Mouse (Mus musculus) midbrain, embryonic 15.5 days (tissue): ENCODE results near the gene Krt42. TPM values are rescaled to one million over a fixed set of nuclear protein-coding genes. Genes with fewer than 3 reads are reported as not detected.

ENCODE experiments used
- ATAC-seq: fragments of 200-750 bp; cut with Nextera tagmentation; replicated peaks from 2 replicates; pipeline ENCODE4 v1.8.0; 2017; ENCODE audit warnings: moderate TSS enrichment
- H3K27ac ChIP-seq: fragments of 300-500 bp; sonication (generic); 2 replicates; pipeline ENCODE4 v1.5.1; 2015; ENCODE audit warnings: mild to moderate bottlenecking, inconsistent platforms
- H3K27me3 ChIP-seq: fragments of 300-500 bp; sonication (generic); replicated peaks from 2 replicates; pipeline ENCODE4 v1.6.1; 2015; ENCODE audit warnings: inconsistent platforms
- H3K36me3 ChIP-seq: fragments of 300-500 bp; sonication (generic); replicated peaks from 2 replicates; pipeline ENCODE4 v1.6.1; 2015; ENCODE audit warnings: inconsistent platforms
- H3K4me1 ChIP-seq: fragments of 300-500 bp; sonication (generic); 2 replicates; pipeline ENCODE4 v1.6.1; 2015; ENCODE audit warnings: inconsistent platforms
- H3K4me2 ChIP-seq: fragments of 300-500 bp; sonication (generic); 2 replicates; pipeline ENCODE4 v1.6.1; 2015; ENCODE audit warnings: inconsistent platforms, mild to moderate bottlenecking, moderate library complexity
- H3K4me3 ChIP-seq: fragments of 300-500 bp; sonication (generic); 2 replicates; pipeline ENCODE4 v1.5.1; 2015; ENCODE audit warnings: mild to moderate bottlenecking, inconsistent platforms
- H3K9ac ChIP-seq: fragments of 300-500 bp; sonication (generic); 2 replicates; pipeline ENCODE4 v1.6.1; 2015; ENCODE audit warnings: mild to moderate bottlenecking, inconsistent platforms
- H3K9me3 ChIP-seq: fragments of 300-500 bp; sonication (generic); 2 replicates; pipeline ENCODE4 v1.6.1; 2016; ENCODE audit warnings: inconsistent platforms
- WGBS: fragments of 180-500 bp; shearing (Covaris S2); methylation state at CpG from one replicate; pipeline ENCODE4 v1.1.7; 2015; ENCODE audit warnings: mixed read lengths; 5-methylcytosine and 5-hydroxymethylcytosine counted together
- polyA plus RNA-seq: library from polyadenylated mRNA; unstranded; fragments of >200 nt; fragmentation: Nextera tagmentation; extraction: Ambion mirVana; gene quantifications from 2 replicates; pipeline ENCODE4 v1.2.1, GENCODE M21; 2015

Gene Krt42
- polyA plus RNA-seq, 1 experiment from 2014 or later: not detected

DNA sequence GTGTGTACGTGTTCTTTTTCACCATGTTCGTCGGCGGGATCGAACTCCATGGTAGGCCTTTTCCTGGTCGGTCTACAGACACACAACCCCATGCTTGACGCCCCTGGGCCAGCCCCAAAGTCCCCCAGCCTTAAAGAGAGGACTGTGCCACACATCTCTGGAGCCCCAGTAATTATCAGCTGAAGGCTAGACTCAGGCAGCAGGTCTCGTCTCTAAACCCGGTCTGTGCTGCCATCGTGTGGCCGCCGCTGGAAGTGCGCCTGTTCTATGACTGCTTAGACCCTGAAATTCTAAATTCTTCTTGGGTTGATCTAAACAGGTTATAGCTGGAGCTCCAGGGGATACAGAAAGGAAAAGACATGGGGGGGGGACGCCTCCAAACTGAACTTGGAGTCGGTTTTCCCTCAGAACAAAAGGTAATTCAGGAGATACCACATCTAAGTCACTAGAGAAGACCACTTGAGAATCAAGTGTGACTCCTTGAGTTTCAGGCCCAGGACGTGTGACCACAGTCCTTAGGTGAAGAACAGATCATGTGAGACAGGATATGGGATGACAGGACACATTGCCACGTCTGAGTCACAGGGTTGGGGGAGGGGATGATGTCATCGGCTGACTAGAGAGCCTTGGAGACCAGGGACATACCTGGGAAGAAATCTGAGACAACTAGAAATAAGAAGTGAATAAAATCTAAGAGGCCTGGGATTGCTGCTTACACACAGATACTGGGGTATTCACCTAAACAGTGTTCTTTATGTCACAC lies 28.8 kb upstream of the Krt42 start:
- 0 out of 2 replicates have a peak overlapping the region, but pooled peaks have one; percentile 21 for H3K4me3 ChIP-seq
- peak; percentile 76 for ATAC-seq
- H3K36me3 ChIP-seq: no peaks in the 10 kb centered on the region
- no peak overlapping the region for H3K9ac ChIP-seq
- no peaks in the 10 kb centered on the region for H3K9me3 ChIP-seq
- no peaks in the 10 kb centered on the region for H3K27me3 ChIP-seq
- H3K4me2 ChIP-seq: peak overlapping the region; percentile 42
- no peak overlapping the region for H3K27ac ChIP-seq
- peaks cover 4% of the 10 kb centered on the region for H3K4me1 ChIP-seq
- 19% methylated on average over 18 of the region's 18 CpGs for WGBS

DNA sequence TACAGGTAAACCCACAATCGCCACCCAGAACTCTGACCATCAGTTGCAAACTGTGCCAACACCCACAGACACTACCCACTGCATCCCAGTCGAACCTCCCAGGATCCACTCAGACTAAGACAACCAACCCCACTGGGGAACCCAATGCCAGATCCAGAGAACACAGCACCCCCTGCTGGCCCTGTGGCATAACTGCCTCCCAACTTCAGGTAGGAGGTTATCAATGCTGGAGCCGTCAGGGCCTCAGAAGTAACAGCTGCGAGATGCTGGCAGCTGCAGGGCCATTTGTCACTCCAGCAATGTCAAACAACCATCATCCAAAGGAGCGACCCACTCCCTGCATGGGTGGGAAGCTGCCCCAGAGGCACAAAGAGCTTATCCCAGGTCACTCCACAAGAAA lies 28.1 kb upstream of the Krt42 start:
- H3K4me2 ChIP-seq: peak overlapping the region; percentile 42
- peaks cover 4% of the 10 kb centered on the region for H3K4me1 ChIP-seq
- H3K9me3 ChIP-seq: no peaks in the 10 kb centered on the region
- no peak overlapping the region for H3K27ac ChIP-seq
- ATAC-seq: no peak
- 47% methylated on average over 5 of the region's 5 CpGs for WGBS
- no peaks in the 10 kb centered on the region for H3K36me3 ChIP-seq
- H3K9ac ChIP-seq: no peak overlapping the region
- H3K27me3 ChIP-seq: no peaks in the 10 kb centered on the region
- H3K4me3 ChIP-seq: 0 out of 2 replicates have a peak overlapping the region, but pooled peaks have one; percentile 21

DNA sequence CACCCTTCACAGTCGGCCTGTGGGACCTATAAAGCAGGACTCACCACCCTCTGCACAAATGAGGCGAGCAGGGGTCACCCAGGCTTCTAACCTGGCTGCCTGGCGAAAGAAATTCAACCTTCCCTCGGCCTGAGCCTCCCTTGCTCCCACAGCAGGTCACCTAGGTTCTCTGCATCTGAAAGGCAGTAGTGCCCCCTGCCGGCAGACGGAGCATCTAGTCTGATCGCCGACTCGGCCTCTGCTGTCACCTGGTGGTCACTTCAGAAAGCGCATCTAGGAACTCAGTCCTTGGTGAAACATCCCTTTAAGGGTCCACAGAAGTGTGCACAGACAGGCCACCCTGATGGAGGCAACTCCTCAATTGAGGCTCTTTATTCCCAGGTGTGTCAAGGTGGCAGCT lies 25.6 kb upstream of the Krt42 start:
- peak; percentile 10; the same call in 1 of the 2 replicates for ATAC-seq
- H3K27me3 ChIP-seq: no peaks in the 10 kb centered on the region
- H3K9me3 ChIP-seq: no peaks in the 10 kb centered on the region
- WGBS: 1% methylated on average over 10 of the region's 10 CpGs
- no peak overlapping the region for H3K4me3 ChIP-seq
- no peak overlapping the region for H3K9ac ChIP-seq
- H3K4me1 ChIP-seq: peaks cover 4% of the 10 kb centered on the region
- H3K4me2 ChIP-seq: peak overlapping the region; percentile 17
- no peaks in the 10 kb centered on the region for H3K36me3 ChIP-seq
- H3K27ac ChIP-seq: no peak overlapping the region

DNA sequence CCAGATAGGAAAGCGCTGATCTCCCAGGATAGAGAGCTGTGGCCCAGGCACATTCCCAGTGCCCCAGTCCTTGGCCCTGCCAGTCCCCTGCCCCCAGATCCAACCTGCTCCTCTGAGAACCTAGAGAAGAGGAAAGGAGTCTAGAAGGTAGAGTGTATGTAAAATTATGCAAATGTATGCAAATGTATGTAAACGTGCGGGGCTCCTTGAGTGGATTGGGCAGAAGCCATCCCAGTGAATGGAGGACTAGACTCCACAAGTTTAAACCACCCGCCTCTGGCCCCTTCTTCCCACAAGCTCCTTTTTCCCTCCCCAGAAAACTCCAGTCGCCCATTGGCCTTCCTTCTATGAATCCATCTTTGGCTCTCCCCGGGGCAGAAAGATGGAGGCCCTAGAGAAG lies 23.2 kb upstream of the Krt42 start:
- no peak for ATAC-seq
- Histone ChIP-seq H3K9me3 (no peaks in the 10 kb centered on the region), H3K4me2 (no peak overlapping the region)

DNA sequence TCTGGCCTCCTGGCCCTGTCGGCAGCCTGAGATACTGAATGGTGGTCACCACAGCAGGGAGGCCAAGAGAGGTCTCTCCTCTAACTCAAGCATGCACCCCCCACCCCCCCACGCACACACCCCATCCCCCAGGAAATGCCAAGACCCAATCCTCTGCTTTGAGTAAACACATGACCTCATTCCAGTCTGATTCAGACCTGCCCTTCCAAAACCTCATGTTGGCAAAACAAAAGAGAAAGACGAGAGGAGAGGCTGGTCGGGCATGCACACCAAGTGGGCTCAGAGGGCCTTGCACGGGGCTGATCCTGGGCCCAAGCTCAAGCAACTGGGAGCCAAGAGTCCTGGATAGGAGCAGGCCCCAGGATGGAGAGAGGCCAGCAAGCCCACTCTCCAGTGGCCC lies 20.6 kb upstream of the Krt42 start:
- Histone ChIP-seq H3K36me3 (no peaks in the 10 kb centered on the region), H3K9ac (no peak overlapping the region), H3K27ac (no peak overlapping the region), H3K4me2 (no peak overlapping the region), H3K4me1 (no peaks in the 10 kb centered on the region), H3K4me3 (no peak overlapping the region), H3K9me3 (no peaks in the 10 kb centered on the region), H3K27me3 (no peaks in the 10 kb centered on the region)
- ATAC-seq: no peak
- WGBS: 40% methylated on average over 5 of the region's 5 CpGs

More for the DNA sequence above, 23.2 kb upstream of the Krt42 start:
- H3K4me1 ChIP-seq: peaks cover under 1% of the 10 kb centered on the region
- no peak overlapping the region for H3K4me3 ChIP-seq
- no peaks in the 10 kb centered on the region for H3K27me3 ChIP-seq
- no peak overlapping the region for H3K27ac ChIP-seq
- H3K36me3 ChIP-seq: no peaks in the 10 kb centered on the region
- 41% methylated on average over 6 of the region's 6 CpGs for WGBS
- no peak overlapping the region for H3K9ac ChIP-seq

DNA sequence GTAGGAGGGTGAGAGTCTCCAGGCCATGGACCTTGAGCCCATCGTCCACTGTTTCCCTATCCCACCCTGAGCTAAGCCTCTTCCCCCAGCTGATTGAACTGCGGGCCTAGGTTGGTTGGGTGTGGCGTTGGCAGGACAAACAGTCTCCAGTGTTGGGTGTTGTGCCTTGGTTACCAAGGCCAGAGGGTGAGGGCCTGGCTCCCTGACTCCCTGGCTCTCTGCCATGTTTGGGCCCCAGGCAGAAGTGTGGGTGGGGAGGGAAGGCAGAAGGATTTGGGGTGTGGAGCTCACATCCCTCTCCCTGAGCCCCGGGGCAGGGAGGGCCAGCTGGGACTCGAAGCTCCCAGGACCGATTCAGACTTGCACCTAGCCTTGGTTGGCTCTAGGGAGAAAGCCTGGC lies 19.3 kb upstream of the Krt42 start:
- H3K9ac ChIP-seq: no peak overlapping the region
- no peak overlapping the region for H3K4me2 ChIP-seq
- ATAC-seq: no peak
- H3K36me3 ChIP-seq: no peaks in the 10 kb centered on the region
- no peak overlapping the region for H3K27ac ChIP-seq
- H3K9me3 ChIP-seq: no peaks in the 10 kb centered on the region
- H3K4me3 ChIP-seq: no peak overlapping the region
- no peaks in the 10 kb centered on the region for H3K27me3 ChIP-seq
- 89% methylated on average over 6 of the region's 6 CpGs for WGBS
- no peaks in the 10 kb centered on the region for H3K4me1 ChIP-seq

DNA sequence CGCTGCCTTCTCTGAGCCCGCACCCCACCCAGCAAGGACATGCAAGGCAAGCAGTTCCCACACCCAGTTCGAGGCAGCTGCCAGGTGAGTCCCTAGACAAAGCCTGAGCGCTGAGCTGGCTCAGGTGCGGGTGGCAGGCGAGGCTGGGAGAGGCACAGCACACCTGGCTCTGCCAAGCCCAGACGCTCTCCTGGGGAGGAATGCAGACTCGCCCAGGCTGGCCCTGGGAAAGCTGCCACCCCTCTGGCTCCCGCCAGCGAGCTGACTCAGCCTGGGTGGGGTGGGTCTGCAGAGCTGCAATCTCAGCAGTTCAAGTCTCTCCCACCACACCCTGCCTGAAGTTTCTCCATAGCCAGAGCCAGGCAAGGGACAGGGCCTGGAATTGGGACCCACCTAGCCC lies 17.4 kb upstream of the Krt42 start:
- no peaks in the 10 kb centered on the region for H3K27me3 ChIP-seq
- no peak for ATAC-seq
- no peaks in the 10 kb centered on the region for H3K36me3 ChIP-seq
- no peak overlapping the region for H3K9ac ChIP-seq
- no peak overlapping the region for H3K27ac ChIP-seq
- no peaks in the 10 kb centered on the region for H3K4me1 ChIP-seq
- 41% methylated on average over 10 of the region's 10 CpGs for WGBS
- no peak overlapping the region for H3K4me3 ChIP-seq
- no peak overlapping the region for H3K4me2 ChIP-seq
- no peaks in the 10 kb centered on the region for H3K9me3 ChIP-seq

DNA sequence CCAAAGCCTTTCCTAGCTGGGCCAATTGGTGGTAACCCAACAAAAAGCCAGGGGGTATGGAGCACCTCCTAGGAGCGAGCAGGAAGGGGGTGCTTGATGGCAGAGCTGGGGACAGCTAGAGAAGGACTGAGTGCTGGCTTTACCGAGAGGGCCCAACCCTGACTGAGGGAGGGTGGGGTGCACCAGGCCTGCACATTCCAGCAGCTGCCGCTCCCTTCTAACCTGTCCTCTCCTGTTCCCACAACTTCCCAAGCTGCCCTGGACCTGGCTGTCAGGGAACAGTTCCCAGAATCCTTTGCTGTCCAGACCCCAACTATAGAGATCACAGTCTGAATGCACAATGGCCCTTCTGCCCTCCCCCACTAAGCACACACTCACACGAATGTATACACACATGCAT lies 15.3 kb upstream of the Krt42 start:
- Histone ChIP-seq H3K9ac (no peak overlapping the region), H3K4me3 (no peak overlapping the region), H3K36me3 (no peaks in the 10 kb centered on the region), H3K4me2 (no peak overlapping the region), H3K27me3 (no peaks in the 10 kb centered on the region), H3K9me3 (no peaks in the 10 kb centered on the region), H3K27ac (no peak overlapping the region), H3K4me1 (peaks cover 2% of the 10 kb centered on the region; the same call in 1 of the 2 replicates)
- no peak for ATAC-seq
- 82% methylated on average over 4 of the region's 4 CpGs for WGBS

DNA sequence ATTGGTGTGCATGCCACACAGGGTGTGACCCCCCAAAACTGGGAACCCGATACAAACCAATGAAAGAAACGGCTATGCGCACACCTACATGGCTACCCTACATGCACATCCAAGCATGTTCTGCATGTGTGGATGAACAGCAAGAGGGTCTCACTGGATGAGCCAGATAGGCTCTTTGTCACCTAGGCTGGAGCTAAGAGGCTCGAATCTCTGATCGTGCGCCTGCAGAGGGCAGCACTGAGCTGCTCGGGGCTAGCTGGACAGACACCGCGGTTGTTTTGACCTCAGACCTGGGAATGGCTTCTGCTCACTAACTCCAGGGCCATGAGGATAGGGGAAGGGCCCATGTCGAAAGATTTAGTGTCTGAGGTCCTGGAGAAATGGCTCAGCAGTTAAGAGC lies 12.9 kb upstream of the Krt42 start:
- H3K4me2 ChIP-seq: no peak overlapping the region
- WGBS: 26% methylated on average over 10 of the region's 10 CpGs
- H3K9ac ChIP-seq: no peak overlapping the region
- H3K36me3 ChIP-seq: no peaks in the 10 kb centered on the region
- no peaks in the 10 kb centered on the region for H3K9me3 ChIP-seq
- H3K27ac ChIP-seq: no peak overlapping the region
- H3K27me3 ChIP-seq: no peaks in the 10 kb centered on the region
- 0 out of 2 replicates have a peak, but pooled peaks have one; percentile 49 for ATAC-seq
- H3K4me3 ChIP-seq: no peak overlapping the region
- peaks cover 2% of the 10 kb centered on the region; the same call in 1 of the 2 replicates for H3K4me1 ChIP-seq

DNA sequence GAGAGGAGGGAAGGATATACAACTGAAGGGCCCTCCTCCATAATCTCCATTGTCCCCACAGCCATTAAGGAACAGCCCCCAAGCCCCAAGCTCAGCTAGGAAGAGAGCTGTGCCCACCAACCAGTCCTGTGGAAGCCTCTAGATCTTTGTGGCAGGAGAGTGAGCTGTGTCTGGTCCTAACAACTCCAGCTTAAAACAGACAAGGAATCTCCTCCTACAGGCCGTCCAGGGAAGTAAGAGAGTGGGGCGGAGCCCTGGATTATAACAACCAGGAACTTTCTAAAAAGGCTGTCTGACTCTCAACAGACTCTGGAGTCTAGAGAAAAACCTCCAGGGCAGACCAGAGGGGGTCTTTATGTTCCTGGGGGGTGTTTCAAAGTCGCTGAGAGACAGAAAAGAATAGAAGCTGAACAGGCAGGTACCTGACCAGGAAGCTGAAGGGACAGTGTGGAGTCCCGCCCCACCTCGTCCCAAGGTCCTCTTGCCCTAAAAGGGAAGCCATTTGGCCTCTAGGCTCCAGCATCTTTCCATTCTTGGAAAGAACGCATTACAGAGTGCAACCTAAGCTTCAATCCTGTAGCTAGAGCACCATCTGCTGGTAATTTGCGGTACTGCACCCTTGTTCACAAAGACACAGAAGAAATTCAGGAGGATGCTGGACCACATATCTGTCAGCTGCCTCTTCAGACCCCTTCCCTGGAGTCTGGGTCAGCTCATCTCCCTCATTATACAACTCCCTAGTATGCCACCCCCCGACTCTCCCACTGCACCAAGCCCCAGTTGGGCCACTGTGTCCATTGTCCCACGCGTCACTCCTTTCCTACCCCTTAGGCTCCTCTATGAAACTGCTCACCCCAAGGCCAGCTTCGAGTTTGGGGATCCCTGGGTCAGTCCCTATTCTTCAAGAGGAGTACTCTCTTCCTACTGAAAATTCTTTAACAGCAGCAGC lies 12.2 kb upstream of the Krt42 start:
- WGBS: 21% methylated on average over 11 of the region's 11 CpGs
- Histone ChIP-seq H3K4me2 (no peak overlapping the region), H3K9me3 (no peaks in the 10 kb centered on the region), H3K4me3 (no peak overlapping the region), H3K27me3 (no peaks in the 10 kb centered on the region), H3K4me1 (peaks cover 2% of the 10 kb centered on the region; the same call in 1 of the 2 replicates), H3K27ac (no peak overlapping the region), H3K36me3 (no peaks in the 10 kb centered on the region), H3K9ac (no peak overlapping the region)
- peak; percentile 82 for ATAC-seq

DNA sequence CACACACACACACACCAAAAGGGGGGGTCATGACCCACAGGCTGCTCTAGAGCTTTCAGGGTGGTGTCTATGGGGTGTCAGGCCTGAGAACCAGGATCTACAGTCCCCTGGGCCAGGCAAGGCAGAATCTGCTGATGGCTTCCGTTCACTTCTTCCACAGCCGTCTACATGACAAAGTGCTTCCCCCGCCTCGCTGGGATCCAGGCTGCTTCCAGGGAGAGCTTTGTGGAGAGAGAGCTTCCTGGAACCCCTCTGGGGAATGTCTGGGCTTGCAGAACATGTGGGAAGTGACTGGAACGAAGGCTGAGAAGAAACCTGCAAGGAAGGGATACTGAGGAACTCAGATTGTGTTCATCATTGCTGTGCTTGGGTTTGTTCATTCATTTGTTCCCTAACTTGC lies 9.1 kb upstream of the Krt42 start:
- 74% methylated on average over 5 of the region's 5 CpGs for WGBS
- no peaks in the 10 kb centered on the region for H3K36me3 ChIP-seq
- no peak overlapping the region for H3K27ac ChIP-seq
- H3K9ac ChIP-seq: no peak overlapping the region
- H3K4me2 ChIP-seq: no peak overlapping the region
- H3K4me1 ChIP-seq: peaks cover 2% of the 10 kb centered on the region; the same call in 1 of the 2 replicates
- no peak for ATAC-seq
- H3K27me3 ChIP-seq: no peaks in the 10 kb centered on the region
- no peaks in the 10 kb centered on the region for H3K9me3 ChIP-seq
- H3K4me3 ChIP-seq: no peak overlapping the region

DNA sequence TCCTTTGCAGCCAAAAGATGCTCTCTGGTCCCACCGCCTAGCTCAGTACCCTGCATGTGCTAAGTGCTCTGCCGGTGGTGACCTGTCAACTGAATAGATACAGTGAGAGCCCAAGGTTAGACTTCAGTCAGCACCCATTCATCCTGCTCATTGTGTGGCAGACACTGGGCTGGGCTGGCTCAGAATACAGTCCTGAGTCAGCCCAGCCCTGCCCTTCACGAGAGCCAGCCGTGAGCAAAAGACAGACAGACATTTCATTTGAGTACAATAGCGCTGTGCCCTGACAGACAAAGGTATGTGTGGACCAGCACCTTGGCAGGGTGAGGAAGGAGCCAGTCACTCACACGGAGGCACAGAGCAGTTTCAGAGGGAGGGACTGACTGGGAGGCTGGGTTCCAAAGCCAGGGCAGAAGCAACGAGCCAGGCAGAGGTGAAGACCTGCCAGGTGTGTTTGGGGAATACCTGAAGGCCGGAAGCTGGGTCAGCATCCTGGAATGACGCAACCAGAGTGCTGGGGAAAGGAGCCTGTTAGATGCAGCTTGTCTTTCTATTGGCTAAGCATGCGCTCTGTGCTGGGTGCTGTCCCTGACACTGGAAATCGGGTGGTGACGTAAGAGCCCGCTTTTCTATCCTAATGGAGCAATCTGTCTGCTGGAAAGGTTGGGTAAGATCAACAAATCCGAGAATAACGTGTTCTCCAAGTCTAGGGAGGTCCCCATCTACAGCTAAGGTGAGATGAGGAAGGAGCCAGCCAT lies 8.2 kb upstream of the Krt42 start:
- H3K4me1 ChIP-seq: peaks cover 2% of the 10 kb centered on the region; the same call in 1 of the 2 replicates
- H3K4me3 ChIP-seq: no peak overlapping the region
- H3K4me2 ChIP-seq: no peak overlapping the region
- no peak for ATAC-seq
- no peak overlapping the region for H3K9ac ChIP-seq
- WGBS: 75% methylated on average over 15 of the region's 15 CpGs
- H3K36me3 ChIP-seq: no peaks in the 10 kb centered on the region
- H3K27me3 ChIP-seq: no peaks in the 10 kb centered on the region
- no peak overlapping the region for H3K27ac ChIP-seq
- no peaks in the 10 kb centered on the region for H3K9me3 ChIP-seq
